Mouse (Mus musculus): ENCODE results near the gene Mrps2. TPM values are rescaled to one million over a fixed set of nuclear protein-coding genes. Genes with fewer than 3 reads are reported as not detected.
A peak's percentile ranks its signal among the peaks of the same experiment; 100 is the strongest.
"Not testable (repeated sequence)": the region's sequence is repeated elsewhere in the genome, so short reads cannot be mapped to it uniquely, and the experiment has no call there.

Gene Mrps2
- polyA plus RNA-seq, 1 experiment from 2014 or later, result 58.5 TPM

- H3K4me2 ChIP-seq (replicated peaks; ENCODE audit: low read depth, low read length), result no peak overlapping the region
- no peak overlapping the region for H3K9ac ChIP-seq (replicated peaks; ENCODE audit: low read depth, low read length)
- ATAC-seq (ENCODE audit: insufficient number of reproducible peaks, insufficient read depth, low FRiP score, low read depth), result no peak
- H3K27me3 ChIP-seq (ENCODE audit: control insufficient read depth, insufficient read depth, low read length), result no peaks in the 10 kb centered on the region
- no peak overlapping the region for H3K27ac ChIP-seq (ENCODE audit: low read length)
- H3K9me3 ChIP-seq (ENCODE audit: control insufficient read depth, low read depth, low read length), result no peaks in the 10 kb centered on the region
- no peak overlapping the region for H3K4me3 ChIP-seq (ENCODE audit: low read depth, low read length)
- 0 out of 2 replicates have a peak, but pooled peaks cover 9% of the 10 kb centered on the region for H3K4me1 ChIP-seq (ENCODE audit: control insufficient read depth, insufficient read depth, low read length)
- H3K36me3 ChIP-seq (ENCODE audit: control insufficient read depth, insufficient read depth, low read length), result peaks cover 10% of the 10 kb centered on the region
- 79% methylated on average over 9 of the region's 9 CpGs for WGBS
These were observed 2.9 kb upstream of the Mrps2 start for GRCm38 (mm10) chr2:28464919-28465318.

DNA sequence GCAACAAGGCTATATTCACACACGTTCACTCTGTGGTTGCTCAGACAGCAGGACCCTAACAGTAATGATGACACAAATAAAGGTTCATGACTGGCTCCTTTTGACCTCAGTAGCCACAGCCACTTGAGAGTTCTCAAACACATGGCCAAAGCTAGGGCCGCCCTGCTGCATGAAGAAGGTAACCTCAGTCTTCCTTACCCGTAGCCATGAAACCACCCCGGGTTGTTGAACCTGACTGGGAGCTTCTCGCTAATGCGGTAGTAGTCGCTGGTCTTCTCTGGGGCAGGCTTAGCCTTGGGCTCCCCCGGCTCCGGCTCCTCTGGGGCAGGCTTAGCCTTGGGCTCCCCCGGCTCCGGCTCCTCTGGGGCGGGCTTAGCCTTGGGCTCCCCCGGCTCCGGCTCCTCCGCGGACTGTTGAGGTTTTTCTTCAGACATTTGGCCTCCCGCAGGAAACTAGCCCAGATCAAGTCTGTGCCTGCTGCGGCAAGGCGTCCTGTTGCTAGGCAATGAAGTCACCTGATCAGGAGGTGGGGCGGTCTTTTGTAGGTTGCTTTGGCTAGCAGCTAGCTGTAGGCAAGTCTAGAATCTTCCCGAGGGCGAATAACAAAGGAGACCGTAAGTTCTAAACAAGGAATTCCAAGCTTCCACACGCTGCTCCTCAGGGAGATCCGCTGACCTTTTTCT, 1.9 kb upstream of the Mrps2 start, which contains the start of gene 1700007K13Rik:
Gene 1700007K13Rik, minus strand, starts transcription at position 497 of the 683 bp plus-strand sequence.
- Histone ChIP-seq H3K9ac (replicated peaks; ENCODE audit: low read depth, low read length) (no peak within 1 kb of the TSS), H3K4me1 (ENCODE audit: control insufficient read depth, insufficient read depth, low read length) (0 out of 2 replicates have a peak, but pooled peaks cover 9% of the 10 kb centered on the region), H3K27me3 (ENCODE audit: control insufficient read depth, insufficient read depth, low read length) (no peaks in the 10 kb centered on the region), H3K27ac (ENCODE audit: low read length) (no peak within 1 kb of the TSS), H3K9me3 (ENCODE audit: control insufficient read depth, low read depth, low read length) (no peaks in the 10 kb centered on the region), H3K4me2 (replicated peaks; ENCODE audit: low read depth, low read length) (peak within 1 kb of the TSS; percentile 50), H3K36me3 (ENCODE audit: control insufficient read depth, insufficient read depth, low read length) (peaks cover 19% of the 10 kb centered on the region), H3K4me3 (ENCODE audit: low read depth, low read length) (peak within 1 kb of the TSS; percentile 19)
- ATAC-seq (ENCODE audit: insufficient number of reproducible peaks, insufficient read depth, low FRiP score, low read depth), result peak; percentile 62; the same call in 1 of the 2 replicates
- WGBS, result 6% methylated on average over 25 of the region's 25 CpGs

- H3K4me1 ChIP-seq (ENCODE audit: control insufficient read depth, insufficient read depth, low read length), result 0 out of 2 replicates have a peak, but pooled peaks cover 9% of the 10 kb centered on the region
- peak overlapping the region; percentile 80 for H3K4me2 ChIP-seq (replicated peaks; ENCODE audit: low read depth, low read length)
- no peak for ATAC-seq (ENCODE audit: insufficient number of reproducible peaks, insufficient read depth, low FRiP score, low read depth)
- no peak overlapping the region; the same call in 1 of the 2 replicates for H3K27ac ChIP-seq (ENCODE audit: low read length)
- H3K9ac ChIP-seq (replicated peaks; ENCODE audit: low read depth, low read length), result peak overlapping the region; percentile 95
- H3K27me3 ChIP-seq (ENCODE audit: control insufficient read depth, insufficient read depth, low read length), result no peaks in the 10 kb centered on the region
- peak overlapping the region; percentile 98 for H3K4me3 ChIP-seq (ENCODE audit: low read depth, low read length)
- 54% methylated on average over 18 of the region's 18 CpGs for WGBS
- H3K36me3 ChIP-seq (ENCODE audit: control insufficient read depth, insufficient read depth, low read length), result peaks cover 24% of the 10 kb centered on the region
- H3K9me3 ChIP-seq (ENCODE audit: control insufficient read depth, low read depth, low read length), result peaks cover 5% of the 10 kb centered on the region; the same call in 1 of the 2 replicates
These were observed 790 bp downstream of the Mrps2 start for GRCm38 (mm10) chr2:28468486-28469225.

- H3K4me1 ChIP-seq (ENCODE audit: control insufficient read depth, insufficient read depth, low read length), result 0 out of 2 replicates have a peak, but pooled peaks cover 9% of the 10 kb centered on the region
- peaks cover 24% of the 10 kb centered on the region for H3K36me3 ChIP-seq (ENCODE audit: control insufficient read depth, insufficient read depth, low read length)
- H3K4me3 ChIP-seq (ENCODE audit: low read depth, low read length), result no peak overlapping the region
- no peak overlapping the region for H3K9ac ChIP-seq (replicated peaks; ENCODE audit: low read depth, low read length)
- no peak overlapping the region for H3K4me2 ChIP-seq (replicated peaks; ENCODE audit: low read depth, low read length)
- ATAC-seq (ENCODE audit: insufficient number of reproducible peaks, insufficient read depth, low FRiP score, low read depth), result no peak
- H3K27me3 ChIP-seq (ENCODE audit: control insufficient read depth, insufficient read depth, low read length), result no peaks in the 10 kb centered on the region
- 95% methylated on average over 14 of the region's 14 CpGs for WGBS
- no peak overlapping the region for H3K27ac ChIP-seq (ENCODE audit: low read length)
- H3K9me3 ChIP-seq (ENCODE audit: control insufficient read depth, low read depth, low read length), result peaks cover 5% of the 10 kb centered on the region; the same call in 1 of the 2 replicates
These were observed 1.6 kb downstream of the Mrps2 start for GRCm38 (mm10) chr2:28469461-28469860.

GRCm38 (mm10) chr2:28470591-28470990, 2.7 kb downstream of the Mrps2 start:
- Histone ChIP-seq H3K4me2 (replicated peaks; ENCODE audit: low read depth, low read length) (no peak overlapping the region), H3K9me3 (ENCODE audit: control insufficient read depth, low read depth, low read length) (peaks cover 5% of the 10 kb centered on the region; the same call in 1 of the 2 replicates), H3K27me3 (ENCODE audit: control insufficient read depth, insufficient read depth, low read length) (no peaks in the 10 kb centered on the region), H3K36me3 (ENCODE audit: control insufficient read depth, insufficient read depth, low read length) (peaks cover 24% of the 10 kb centered on the region), H3K4me3 (ENCODE audit: low read depth, low read length) (no peak overlapping the region), H3K9ac (replicated peaks; ENCODE audit: low read depth, low read length) (no peak overlapping the region), H3K27ac (ENCODE audit: low read length) (no peak overlapping the region), H3K4me1 (ENCODE audit: control insufficient read depth, insufficient read depth, low read length) (0 out of 2 replicates have a peak, but pooled peaks cover 9% of the 10 kb centered on the region)
- 88% methylated on average over 2 of the region's 2 CpGs for WGBS
- ATAC-seq (ENCODE audit: insufficient number of reproducible peaks, insufficient read depth, low FRiP score, low read depth), result no peak

GRCm38 (mm10) chr2:28472011-28472410, 4.1 kb downstream of the Mrps2 start:
- 95% methylated on average over 8 of the region's 8 CpGs for WGBS
- H3K27ac ChIP-seq (ENCODE audit: low read length); H3K4me3 ChIP-seq (ENCODE audit: low read depth, low read length); H3K4me1 ChIP-seq (ENCODE audit: control insufficient read depth, insufficient read depth, low read length); H3K27me3 ChIP-seq (ENCODE audit: control insufficient read depth, insufficient read depth, low read length); ATAC-seq (ENCODE audit: insufficient number of reproducible peaks, insufficient read depth, low FRiP score, low read depth); H3K9ac ChIP-seq (replicated peaks; ENCODE audit: low read depth, low read length); H3K9me3 ChIP-seq (ENCODE audit: control insufficient read depth, low read depth, low read length); H3K4me2 ChIP-seq (replicated peaks; ENCODE audit: low read depth, low read length): not testable (repeated sequence)
- peaks cover 24% of the 10 kb centered on the region for H3K36me3 ChIP-seq (ENCODE audit: control insufficient read depth, insufficient read depth, low read length)

- H3K27me3 ChIP-seq (ENCODE audit: control insufficient read depth, insufficient read depth, low read length); H3K9ac ChIP-seq (replicated peaks; ENCODE audit: low read depth, low read length); H3K4me1 ChIP-seq (ENCODE audit: control insufficient read depth, insufficient read depth, low read length); H3K9me3 ChIP-seq (ENCODE audit: control insufficient read depth, low read depth, low read length); H3K4me3 ChIP-seq (ENCODE audit: low read depth, low read length); H3K4me2 ChIP-seq (replicated peaks; ENCODE audit: low read depth, low read length); H3K36me3 ChIP-seq (ENCODE audit: control insufficient read depth, insufficient read depth, low read length); H3K27ac ChIP-seq (ENCODE audit: low read length); ATAC-seq (ENCODE audit: insufficient number of reproducible peaks, insufficient read depth, low FRiP score, low read depth): not testable (repeated sequence)
- WGBS, result 90% methylated on average over 5 of the region's 5 CpGs
These were observed 10.1 kb downstream of the Mrps2 start for GRCm38 (mm10) chr2:28477993-28478392.

Measured in stomach, embryonic 14.5 days (tissue).